Mouse (Mus musculus) liver, embryonic 14.5 days (tissue): ENCODE data around the gene Zbtb44.

Source experiments
- CTCF ChIP-seq: IDR thresholded peaks from 2 replicates; pipeline ENCODE4 v1.5.1; 2016; ENCODE audit warnings: antibody characterized with exemption, low read depth, control low read depth
- EP300 ChIP-seq: IDR thresholded peaks from 2 replicates; pipeline ENCODE4 v1.6.1; 2016; ENCODE audit warnings: antibody characterized with exemption, low read depth

DNA sequence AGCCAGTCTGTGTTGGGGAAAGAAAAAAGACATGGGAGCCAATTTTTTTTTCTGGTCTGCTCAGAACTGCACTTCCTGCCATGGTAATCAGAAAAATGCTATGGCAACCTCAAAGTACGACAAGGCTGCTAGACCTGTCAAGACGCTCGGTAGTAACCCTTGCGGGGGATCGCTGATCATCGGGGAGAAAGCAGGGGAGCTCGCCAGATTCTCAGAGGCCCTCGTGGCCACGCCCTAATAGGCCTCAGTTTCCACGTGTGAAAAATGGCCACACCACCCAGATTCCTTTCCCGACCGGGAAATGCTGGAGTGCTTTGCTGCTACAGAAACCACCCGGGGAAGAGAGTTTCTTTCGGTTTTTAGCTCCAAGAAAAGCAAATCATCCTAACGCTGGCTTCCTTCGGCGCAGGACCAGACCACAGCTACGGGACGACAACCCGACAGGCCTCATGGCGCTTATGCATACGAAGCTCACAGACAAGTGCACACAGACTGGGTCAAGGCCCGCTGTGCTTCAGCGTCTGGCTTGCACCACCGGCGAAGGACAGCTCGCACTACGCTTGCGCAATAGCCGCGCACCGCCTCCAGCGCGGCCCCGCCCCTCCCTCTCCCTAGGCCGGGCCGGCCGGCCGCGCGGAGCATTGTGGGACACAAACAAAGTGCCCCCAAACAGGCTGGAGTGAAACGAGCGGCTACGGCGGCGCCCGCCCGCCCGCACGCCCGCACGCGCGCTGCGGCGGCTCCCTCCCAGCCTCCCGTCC lies 513 bp upstream of the Zbtb44 start:
- no peak for TF ChIP-seq CTCF
- no peak for TF ChIP-seq EP300
